Mouse (Mus musculus) midbrain, embryonic 10.5 days (tissue): ENCODE measurements at regions not wholly inside any gene's neighbourhood (a gene's known extent, or its start where the extent isn't known, plus 50 kb on each side); places are given as distances from the start of the nearest gene placed in this dataset.

Source experiments
- DNase-seq: peaks from one replicate; pipeline ENCODE4 v3.0.0-alpha.2; 2017; ENCODE audit warnings: low spot score
- H3K27ac ChIP-seq: fragments of 300-500 bp; sonication (generic); replicated peaks from 2 replicates; pipeline ENCODE4 v1.5.1; 2016; ENCODE audit warnings: mild to moderate bottlenecking
- H3K27me3 ChIP-seq: fragments of 300-500 bp; sonication (generic); 2 replicates; pipeline ENCODE4 v1.6.1; 2016; ENCODE audit warnings: low read depth, mild to moderate bottlenecking; ENCODE audit not compliant: poor library complexity, severe bottlenecking
- H3K36me3 ChIP-seq: fragments of 300-500 bp; sonication (generic); 2 replicates; pipeline ENCODE4 v1.6.1; 2016; ENCODE audit warnings: mild to moderate bottlenecking, moderate library complexity
- H3K4me1 ChIP-seq: fragments of 300-500 bp; sonication (generic); 2 replicates; pipeline ENCODE4 v1.6.1; 2016
- H3K4me3 ChIP-seq: fragments of 300-500 bp; sonication (generic); 2 replicates; pipeline ENCODE4 v1.5.1; 2016; ENCODE audit warnings: mild to moderate bottlenecking, moderate library complexity
- H3K9me3 ChIP-seq: fragments of 300-500 bp; sonication (generic); replicated peaks from 2 replicates; pipeline ENCODE4 v1.6.1; 2016; ENCODE audit warnings: mild to moderate bottlenecking
- WGBS: fragments of 180-500 bp; shearing (Covaris S2); methylation state at CpG from one replicate; pipeline ENCODE4 v1.1.7; 2016; 5-methylcytosine and 5-hydroxymethylcytosine counted together

DNA sequence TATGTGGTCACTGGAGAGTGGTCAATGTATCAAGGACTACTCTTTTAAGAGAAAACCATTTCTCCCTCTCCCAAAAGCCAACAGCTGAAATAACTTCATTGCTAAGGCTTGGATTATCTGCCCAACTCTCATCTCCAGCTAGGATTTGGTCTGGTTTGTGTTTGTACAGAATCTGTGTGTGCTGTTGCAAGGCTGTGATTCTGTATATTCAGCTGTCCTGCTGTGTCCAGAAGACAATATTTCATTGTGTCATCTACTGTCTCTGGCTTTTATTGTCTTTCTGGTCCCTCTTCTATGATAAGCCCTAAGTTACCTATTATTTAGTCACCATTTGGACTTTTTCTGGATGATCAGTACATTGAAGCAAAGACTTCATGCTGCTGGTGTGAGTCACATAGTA lies 110.9 kb downstream of the Cenpc1 start:
- no peak overlapping the region for H3K4me3 ChIP-seq
- no peak overlapping the region for H3K27ac ChIP-seq
- H3K36me3 ChIP-seq: no peaks in the 10 kb centered on the region
- no peaks in the 10 kb centered on the region for H3K4me1 ChIP-seq
- no peaks in the 10 kb centered on the region for H3K27me3 ChIP-seq
- H3K9me3 ChIP-seq: no peaks in the 10 kb centered on the region
- no peak for DNase-seq

DNA sequence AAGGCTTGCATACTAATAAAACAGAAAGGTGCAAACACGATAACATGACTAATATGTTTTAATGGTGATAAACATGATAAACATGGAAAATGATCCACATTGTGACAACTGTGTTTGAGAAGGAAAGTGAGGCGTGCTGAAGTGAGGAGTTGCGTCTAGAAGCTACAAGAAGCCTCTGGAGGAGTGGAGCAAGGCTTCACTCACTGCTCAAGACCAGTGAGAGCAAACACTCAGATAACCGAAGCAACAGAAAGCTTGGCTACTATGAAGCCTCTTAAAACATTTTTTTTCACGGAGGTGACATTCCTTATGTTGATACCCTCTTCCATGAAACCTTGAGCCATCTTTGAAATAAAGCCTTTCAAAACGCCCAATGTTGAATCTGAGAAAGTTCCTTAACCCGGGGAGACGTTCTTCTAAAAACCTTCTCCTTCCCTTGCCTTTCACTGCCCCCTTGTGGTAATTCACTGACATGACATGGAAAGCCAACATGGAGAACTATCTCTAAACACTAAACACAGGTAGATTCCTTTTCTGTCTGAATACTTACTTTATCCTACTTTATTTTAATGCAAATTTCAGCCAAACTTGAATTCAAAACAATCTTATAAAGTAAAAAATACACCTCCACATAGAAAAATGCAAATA lies 128.6 kb downstream of the Cenpc1 start:
- H3K27ac ChIP-seq: no peak overlapping the region
- peak; percentile 43 for DNase-seq
- no peaks in the 10 kb centered on the region for H3K27me3 ChIP-seq
- 41% methylated on average over 8 of the region's 8 CpGs for WGBS
- no peak overlapping the region for H3K4me3 ChIP-seq
- H3K9me3 ChIP-seq: no peaks in the 10 kb centered on the region
- H3K36me3 ChIP-seq: no peaks in the 10 kb centered on the region
- no peaks in the 10 kb centered on the region for H3K4me1 ChIP-seq

GRCm38 (mm10) chr5:85918288-85918687 lies 147.1 kb downstream of the Cenpc1 start:
- H3K36me3 ChIP-seq: no peaks in the 10 kb centered on the region
- DNase-seq: no peak
- H3K27ac ChIP-seq: no peak overlapping the region
- no peaks in the 10 kb centered on the region for H3K27me3 ChIP-seq
- no peaks in the 10 kb centered on the region for H3K4me1 ChIP-seq
- no peaks in the 10 kb centered on the region for H3K9me3 ChIP-seq
- 97% methylated on average over 2 of the region's 2 CpGs for WGBS
- H3K4me3 ChIP-seq: no peak overlapping the region

GRCm38 (mm10) chr5:85915000-85915399 lies 150.4 kb downstream of the Cenpc1 start:
- WGBS: 86% methylated on average over 4 of the region's 4 CpGs
- DNase-seq: no peak
- H3K27ac ChIP-seq: no peak overlapping the region

GRCm38 (mm10) chr5:85896452-85896851 lies 168.9 kb downstream of the Cenpc1 start:
- Histone ChIP-seq H3K27me3 (no peaks in the 10 kb centered on the region), H3K4me1 (no peaks in the 10 kb centered on the region), H3K4me3 (no peak overlapping the region), H3K9me3 (no peaks in the 10 kb centered on the region), H3K36me3 (no peaks in the 10 kb centered on the region), H3K27ac (no peak overlapping the region)
- whole genome bisulfite sequencing: 94% methylated on average over 6 of the region's 6 CpGs
- DNase-seq: no peak

More at GRCm38 (mm10) chr5:85915000-85915399, 150.4 kb downstream of the Cenpc1 start:
- H3K27me3 ChIP-seq: no peaks in the 10 kb centered on the region
- H3K36me3 ChIP-seq: no peaks in the 10 kb centered on the region
- no peak overlapping the region for H3K4me3 ChIP-seq
- no peaks in the 10 kb centered on the region for H3K9me3 ChIP-seq
- no peaks in the 10 kb centered on the region for H3K4me1 ChIP-seq

GRCm38 (mm10) chr5:85895814-85896213 lies 169.6 kb downstream of the Cenpc1 start:
- H3K27ac ChIP-seq: no peak overlapping the region
- no peaks in the 10 kb centered on the region for H3K4me1 ChIP-seq
- H3K9me3 ChIP-seq: no peaks in the 10 kb centered on the region
- H3K4me3 ChIP-seq: no peak overlapping the region
- WGBS: 85% methylated on average over 2 of the region's 2 CpGs
- no peaks in the 10 kb centered on the region for H3K27me3 ChIP-seq
- no peak for DNase-seq
- no peaks in the 10 kb centered on the region for H3K36me3 ChIP-seq

- DNase-seq: no peak
Observed at GRCm38 (mm10) chr5:85870311-85870710, 195.1 kb downstream of the Cenpc1 start.

DNA sequence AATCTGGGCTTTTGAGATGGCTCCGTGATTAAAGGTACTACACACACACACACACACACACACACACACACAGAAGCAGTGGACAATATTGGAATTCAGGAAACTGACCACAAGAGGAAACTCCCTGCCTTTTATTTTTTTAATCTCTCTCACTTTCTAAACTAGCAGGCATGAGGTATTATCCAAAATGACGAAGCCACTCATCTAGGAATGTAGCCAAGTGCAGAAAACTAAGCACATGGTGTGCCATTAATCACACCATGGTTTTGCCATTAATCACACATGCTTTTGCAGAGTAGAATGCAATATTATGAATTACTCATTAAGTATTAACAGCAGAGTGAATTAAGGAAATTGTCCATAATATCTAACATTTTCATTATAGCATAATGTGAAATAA lies 232.8 kb downstream of the Cenpc1 start:
- WGBS: 88% methylated on average over 2 of the region's 2 CpGs
- Histone ChIP-seq H3K4me1 (no peaks in the 10 kb centered on the region), H3K4me3 (no peak overlapping the region), H3K27me3 (no peaks in the 10 kb centered on the region), H3K36me3 (no peaks in the 10 kb centered on the region), H3K27ac (no peak overlapping the region), H3K9me3 (no peaks in the 10 kb centered on the region)
- DNase-seq: no peak

More at GRCm38 (mm10) chr5:85870311-85870710, 195.1 kb downstream of the Cenpc1 start:
- H3K4me3 ChIP-seq: no peak overlapping the region
- H3K27ac ChIP-seq: no peak overlapping the region
- no peaks in the 10 kb centered on the region for H3K36me3 ChIP-seq
- no peaks in the 10 kb centered on the region for H3K4me1 ChIP-seq
- H3K27me3 ChIP-seq: no peaks in the 10 kb centered on the region
- no peaks in the 10 kb centered on the region for H3K9me3 ChIP-seq
- WGBS: 91% methylated on average over 8 of the region's 8 CpGs

DNA sequence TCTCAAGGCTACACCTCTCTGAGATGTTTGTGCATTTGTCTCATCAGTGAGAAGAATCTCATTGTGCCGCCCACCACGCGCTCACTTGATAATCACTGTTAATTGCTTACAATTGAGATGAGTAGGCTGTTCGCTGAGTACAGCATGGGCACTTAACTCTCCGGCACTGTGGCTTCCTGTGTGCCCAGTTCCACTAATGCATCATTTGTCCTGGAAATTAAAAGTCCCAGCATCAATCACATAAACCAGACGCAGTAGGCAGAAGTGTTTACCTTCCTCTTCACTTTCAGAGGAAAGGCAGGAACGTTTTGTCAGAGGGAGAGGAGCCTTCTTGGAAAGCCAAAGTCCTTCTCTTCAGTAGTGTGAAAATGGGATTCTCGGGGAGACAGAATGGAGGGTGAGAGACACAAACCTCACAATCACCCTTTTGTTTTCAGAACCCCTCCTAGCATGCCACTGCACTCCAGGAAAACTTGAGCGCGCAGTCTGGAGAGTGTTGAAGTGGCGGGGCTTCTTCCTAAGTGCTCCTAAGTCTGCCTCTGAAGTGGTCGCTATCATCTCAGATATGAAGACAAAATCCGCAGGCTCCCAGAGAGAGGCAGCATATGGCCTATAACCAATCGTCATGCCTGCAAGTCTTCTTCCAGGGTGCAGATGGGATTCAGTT lies 269.7 kb downstream of the Cenpc1 start:
- no peaks in the 10 kb centered on the region for H3K36me3 ChIP-seq
- 78% methylated on average over 14 of the region's 14 CpGs for WGBS
- H3K4me1 ChIP-seq: peaks cover 6% of the 10 kb centered on the region; the same call in 1 of the 2 replicates
- no peak overlapping the region for H3K27ac ChIP-seq
- no peaks in the 10 kb centered on the region for H3K9me3 ChIP-seq
- no peak overlapping the region for H3K4me3 ChIP-seq
- H3K27me3 ChIP-seq: no peaks in the 10 kb centered on the region
- no peak for DNase-seq

DNA sequence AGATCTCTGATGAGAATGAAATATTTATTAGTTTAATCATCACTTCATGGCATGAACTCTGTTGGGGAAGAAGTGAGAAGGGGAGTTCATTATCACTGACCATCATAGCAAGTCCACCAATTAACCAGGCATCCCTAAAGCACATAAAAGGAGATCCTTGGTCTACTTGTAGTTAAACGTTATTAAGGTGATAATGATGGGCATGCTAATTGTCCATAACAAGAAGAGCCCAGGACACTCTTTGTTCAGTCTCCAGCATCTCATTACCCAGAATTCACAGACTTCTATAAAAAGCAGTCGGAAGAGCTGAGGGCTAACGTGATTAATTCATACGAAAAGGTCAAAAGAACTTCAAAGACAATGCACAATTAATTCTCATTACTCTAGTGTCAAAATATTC lies 272.2 kb downstream of the Cenpc1 start:
- no peaks in the 10 kb centered on the region for H3K36me3 ChIP-seq
- H3K4me3 ChIP-seq: no peak overlapping the region
- no peaks in the 10 kb centered on the region for H3K27me3 ChIP-seq
- no peak for DNase-seq
- WGBS: 82% methylated on average over 4 of the region's 4 CpGs
- H3K4me1 ChIP-seq: peaks cover 7% of the 10 kb centered on the region; the same call in 1 of the 2 replicates
- no peak overlapping the region for H3K27ac ChIP-seq
- H3K9me3 ChIP-seq: no peaks in the 10 kb centered on the region

- Histone ChIP-seq H3K27ac (0 out of 2 replicates have a peak overlapping the region, but pooled peaks have one; percentile 28), H3K27me3 (no peaks in the 10 kb centered on the region), H3K36me3 (no peaks in the 10 kb centered on the region), H3K4me3 (no peak overlapping the region), H3K9me3 (no peaks in the 10 kb centered on the region), H3K4me1 (peaks cover 13% of the 10 kb centered on the region; the same call in 1 of the 2 replicates)
- peak; percentile 14 for DNase-seq
- WGBS: 65% methylated on average over 8 of the region's 8 CpGs
Observed at GRCm38 (mm10) chr5:85780730-85781454, 284.5 kb downstream of the Cenpc1 start.

- no peaks in the 10 kb centered on the region for H3K36me3 ChIP-seq
- 0 out of 2 replicates have a peak overlapping the region, but pooled peaks have one; percentile 20 for H3K27ac ChIP-seq
- H3K4me1 ChIP-seq: peaks cover 13% of the 10 kb centered on the region; the same call in 1 of the 2 replicates
- no peak overlapping the region for H3K4me3 ChIP-seq
- WGBS: 46% methylated on average over 5 of the region's 5 CpGs
- DNase-seq: no peak
- H3K27me3 ChIP-seq: no peaks in the 10 kb centered on the region
- no peaks in the 10 kb centered on the region for H3K9me3 ChIP-seq
Observed at GRCm38 (mm10) chr5:85780017-85780416, 285.4 kb downstream of the Cenpc1 start.

DNA sequence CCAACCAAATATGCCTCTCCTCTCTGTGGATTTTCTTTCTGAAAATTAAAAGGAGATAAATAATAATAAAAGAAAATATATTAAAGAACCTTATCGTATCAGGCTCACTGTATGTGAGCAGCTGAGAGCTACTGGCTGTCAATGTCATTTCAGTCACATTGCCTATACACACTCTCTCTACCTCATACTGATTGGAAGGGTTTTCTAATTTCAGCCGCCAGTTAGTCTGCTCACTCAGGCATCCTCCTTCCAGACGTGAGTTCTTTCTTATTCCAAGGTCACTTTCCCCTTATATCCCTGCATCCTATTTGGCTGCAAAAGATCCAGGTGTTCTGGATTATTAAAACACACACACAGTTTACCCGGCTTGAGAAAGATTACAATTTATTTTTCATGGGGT lies 286.2 kb downstream of the Cenpc1 start:
- Histone ChIP-seq H3K27ac (no peak overlapping the region), H3K4me3 (no peak overlapping the region), H3K36me3 (no peaks in the 10 kb centered on the region), H3K4me1 (peaks cover 13% of the 10 kb centered on the region; the same call in 1 of the 2 replicates), H3K27me3 (no peaks in the 10 kb centered on the region), H3K9me3 (no peaks in the 10 kb centered on the region)
- DNase-seq: no peak
- 66% methylated on average over 4 of the region's 4 CpGs for WGBS
